Mouse (Mus musculus) monocyte, adult 5-6 weeks (primary cell): ENCODE measurements at regions not wholly inside any gene's neighbourhood (a gene's known extent, or its start where the extent isn't known, plus 50 kb on each side); places are given as distances from the start of the nearest gene placed in this dataset.
"Not testable (repeated sequence)": the region's sequence is repeated elsewhere in the genome, so short reads cannot be mapped to it uniquely, and the experiment has no call there.

ENCODE experiments used
- ATAC-seq: fragments of 153-309, 156-312 bp; replicated peaks from 2 replicates; pipeline ENCODE4 v1.8.0; 2017; ENCODE audit warnings: mild to moderate bottlenecking; ENCODE audit not compliant: low TSS enrichment, insufficient number of reproducible peaks, severe bottlenecking, poor library complexity, low FRiP score

GRCm38 (mm10) chr13:52190848-52191590 is 340.1 kb downstream of the Diras2 start:
- no peak for ATAC-seq

GRCm38 (mm10) chr13:52196917-52197316 is 334.2 kb downstream of the Diras2 start:
- ATAC-seq = no peak

- no peak for ATAC-seq
These were observed 332.3 kb downstream of the Diras2 start for GRCm38 (mm10) chr13:52198649-52199348.

- no peak for ATAC-seq
These were observed 328.7 kb downstream of the Diras2 start for GRCm38 (mm10) chr13:52202372-52202771.

GRCm38 (mm10) chr13:52205951-52206350 is 325.1 kb downstream of the Diras2 start:
- ATAC-seq = no peak

- no peak for ATAC-seq
These were observed 314.7 kb downstream of the Diras2 start for GRCm38 (mm10) chr13:52216343-52216742.

- ATAC-seq = no peak
These were observed 314.0 kb downstream of the Diras2 start for GRCm38 (mm10) chr13:52217066-52217465.

GRCm38 (mm10) chr13:52217741-52218140 is 313.3 kb downstream of the Diras2 start:
- no peak for ATAC-seq

GRCm38 (mm10) chr13:52222315-52223097 is 308.6 kb downstream of the Diras2 start:
- no peak for ATAC-seq

- ATAC-seq = 0 out of 2 replicates have a peak, but pooled peaks have one; percentile 47
These were observed 307.7 kb downstream of the Diras2 start for GRCm38 (mm10) chr13:52223098-52223962.

- ATAC-seq = no peak
These were observed 297.1 kb downstream of the Diras2 start for GRCm38 (mm10) chr13:52233971-52234370.

GRCm38 (mm10) chr13:52236105-52236504 is 295.0 kb downstream of the Diras2 start:
- ATAC-seq = 0 out of 2 replicates have a peak, but pooled peaks have one; percentile 17

- no peak for ATAC-seq
These were observed 291.5 kb downstream of the Diras2 start for GRCm38 (mm10) chr13:52239563-52239962.

- ATAC-seq = no peak
These were observed 289.3 kb downstream of the Diras2 start for GRCm38 (mm10) chr13:52241761-52242160.

- no peak for ATAC-seq
These were observed 281.6 kb downstream of the Diras2 start for GRCm38 (mm10) chr13:52249492-52249891.

- no peak for ATAC-seq
These were observed 280.7 kb downstream of the Diras2 start for GRCm38 (mm10) chr13:52250371-52250770.

- ATAC-seq = no peak
These were observed 278.8 kb downstream of the Diras2 start for GRCm38 (mm10) chr13:52252303-52252702.

- ATAC-seq = not testable (repeated sequence)
These were observed 278.4 kb downstream of the Diras2 start for GRCm38 (mm10) chr13:52252726-52253125.
